Mouse (Mus musculus): ENCODE data around the gene Ccdc30.
"Not testable (repeated sequence)": the region's sequence is repeated elsewhere in the genome, so short reads cannot be mapped to it uniquely, and the experiment has no call there.

The Ccdc30 gene

DNA sequence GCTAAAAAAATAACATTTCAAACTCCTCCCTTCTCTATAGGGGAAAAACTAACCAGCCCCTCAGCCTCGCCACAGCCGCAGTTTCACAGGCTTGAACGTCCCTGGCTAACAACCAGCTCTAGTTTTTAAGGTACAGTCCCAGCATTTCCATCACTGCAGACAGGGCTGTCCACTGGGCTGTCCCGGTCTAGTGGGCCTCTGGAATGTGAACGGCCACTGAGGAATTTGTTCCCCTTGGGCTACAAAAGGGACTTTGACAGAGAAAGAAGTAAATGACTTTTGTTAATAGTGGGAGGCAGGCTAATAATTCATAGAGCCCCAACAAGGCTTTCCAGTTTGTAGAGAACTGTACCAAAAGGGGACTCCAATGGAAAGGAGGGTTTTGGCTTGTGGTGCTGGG, 109.9 kb downstream of the Ccdc30 start:
- no peak for DNase-seq (ENCODE audit: low spot score in 2 of 2)

DNA sequence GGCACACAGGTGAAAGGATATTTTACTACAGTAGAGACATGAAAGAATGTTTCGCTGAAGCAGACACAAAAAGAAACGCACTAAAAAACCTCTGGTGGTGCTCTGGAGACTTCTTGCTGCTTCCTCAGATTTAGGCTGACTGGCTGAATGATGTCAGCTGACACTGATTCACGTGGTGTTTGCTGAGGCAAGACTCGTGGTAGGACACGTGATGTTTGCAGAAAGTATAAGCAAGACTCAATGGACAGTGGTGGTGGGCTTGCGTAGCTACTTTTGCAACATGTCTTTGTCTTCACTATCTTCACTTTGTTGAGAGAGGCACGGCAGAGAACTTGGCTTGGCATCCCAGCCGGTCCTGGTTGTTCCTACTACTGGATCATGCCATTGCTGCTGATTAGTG, 112.0 kb downstream of the Ccdc30 start:
- no peak for DNase-seq (ENCODE audit: low spot score in 2 of 2)

- no peak for DNase-seq (ENCODE audit: low spot score in 2 of 2)
These were observed 113.5 kb downstream of the Ccdc30 start for GRCm38 (mm10) chr4:119301777-119302176.

DNA sequence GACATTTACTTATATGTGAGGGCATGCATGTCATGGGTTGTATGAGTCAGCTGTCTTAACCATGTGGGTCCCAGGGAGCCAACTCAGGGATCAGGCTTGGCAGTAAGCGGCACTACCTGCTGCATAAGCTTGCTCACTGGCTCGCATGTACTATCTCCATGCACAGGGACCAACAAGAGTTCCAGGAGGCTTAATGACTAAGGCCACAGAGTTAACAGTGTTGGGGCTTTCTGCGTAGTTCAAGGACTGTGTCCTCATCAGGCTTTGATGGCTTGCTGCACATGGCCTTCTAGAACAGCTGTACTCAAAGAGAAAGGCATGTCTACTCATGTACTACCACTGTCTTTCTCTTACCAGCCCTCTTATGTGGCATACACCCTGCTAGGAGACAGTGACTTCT, 114.6 kb downstream of the Ccdc30 start:
- no peak for DNase-seq (ENCODE audit: low spot score in 2 of 2)

DNA sequence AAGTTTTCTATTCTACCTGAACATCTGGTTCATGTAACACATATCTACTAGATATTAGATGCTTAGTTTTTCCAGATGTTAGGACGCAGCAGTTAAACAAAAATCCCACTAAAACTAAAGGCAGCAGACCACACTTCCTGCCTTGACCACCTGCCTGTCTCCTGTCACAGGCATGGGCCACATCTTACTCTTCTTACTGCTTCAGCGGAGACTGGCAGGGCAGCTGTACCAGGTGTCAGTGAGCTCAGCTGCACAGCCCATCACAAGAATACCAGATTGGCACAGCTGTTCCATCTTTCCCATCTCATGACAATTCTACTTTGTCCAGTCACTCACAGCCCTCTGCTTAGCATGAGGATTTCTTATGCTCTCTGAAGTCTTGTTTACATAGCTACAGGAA, 118.0 kb downstream of the Ccdc30 start:
- DNase-seq (ENCODE audit: low spot score in 2 of 2), result no peak

DNA sequence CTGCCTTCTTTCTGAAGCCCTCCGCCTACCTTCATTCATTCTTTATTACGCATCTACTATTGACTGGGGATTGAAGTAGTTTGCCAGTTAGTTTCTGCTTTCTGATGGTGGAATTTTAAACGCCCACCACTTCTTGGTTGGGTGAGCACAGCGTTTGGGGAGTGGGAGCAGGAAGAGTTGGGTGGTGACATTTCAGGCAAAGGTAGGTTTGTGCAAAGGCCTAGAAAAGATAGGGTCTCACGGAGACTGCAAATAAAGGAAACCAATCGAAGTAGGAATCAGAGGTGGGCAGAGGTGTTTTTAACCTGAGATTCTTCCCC, 120.2 kb downstream of the Ccdc30 start:
- DNase-seq (ENCODE audit: low spot score in 2 of 2), result peak in 1 of 2 experiments; percentile 4

GRCm38 (mm10) chr4:119294415-119295133, 120.7 kb downstream of the Ccdc30 start, which contains the start of gene Ybx1:
Gene Ybx1 (minus strand): TSS chr4:119294604.
- peak; percentile 100 for DNase-seq (ENCODE audit: low spot score in 2 of 2)

GRCm38 (mm10) chr4:119293574-119294258, 121.6 kb downstream of the Ccdc30 start:
- peak; percentile 17 to 22 for DNase-seq (ENCODE audit: low spot score in 2 of 2)

GRCm38 (mm10) chr4:119292771-119293573, 122.3 kb downstream of the Ccdc30 start:
- peak; percentile 61 to 68 for DNase-seq (ENCODE audit: low spot score in 2 of 2)

DNA sequence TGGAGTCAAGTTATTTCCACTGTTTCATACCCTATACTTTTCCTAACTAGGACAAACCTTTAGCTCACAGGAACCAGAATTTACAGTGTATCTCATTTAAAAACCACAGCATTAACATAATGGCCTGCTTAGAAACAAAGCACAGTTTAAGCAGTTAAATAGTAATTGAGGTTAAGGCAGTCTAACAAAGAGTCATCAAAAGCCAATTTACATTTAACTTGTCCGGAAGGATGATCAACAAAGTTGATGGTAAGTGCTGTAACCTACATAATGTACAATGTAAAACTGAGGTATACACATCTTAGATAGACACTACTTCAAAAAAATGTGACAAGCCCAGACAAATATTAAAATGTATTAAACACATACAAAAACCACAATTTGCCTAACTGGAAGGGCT, 123.4 kb downstream of the Ccdc30 start:
- DNase-seq (ENCODE audit: low spot score in 2 of 2), result no peak

GRCm38 (mm10) chr4:119285336-119285735, 130.0 kb downstream of the Ccdc30 start:
- no peak for DNase-seq (ENCODE audit: low spot score in 2 of 2)

DNA sequence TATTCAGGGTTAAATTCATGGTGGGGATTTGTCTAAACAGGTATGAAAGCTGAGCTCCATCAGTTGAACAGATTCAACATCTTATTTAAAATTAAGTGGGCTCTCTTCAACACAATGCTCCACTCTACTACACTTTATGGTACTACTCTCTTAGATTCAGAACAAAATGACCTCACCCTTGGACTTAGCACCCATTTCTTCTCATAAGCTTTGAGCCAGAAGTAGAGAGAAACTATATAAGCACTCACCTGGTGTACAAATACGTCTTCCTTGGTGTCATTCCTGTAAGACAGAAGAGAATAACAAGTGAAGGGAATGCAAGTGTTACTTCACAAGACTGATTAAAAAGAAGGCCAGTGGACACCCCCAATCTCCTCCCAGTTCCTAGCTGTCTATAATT, 130.5 kb downstream of the Ccdc30 start:
- no peak for DNase-seq (ENCODE audit: low spot score in 2 of 2)

GRCm38 (mm10) chr4:119278784-119279183, 136.5 kb downstream of the Ccdc30 start:
- not testable (repeated sequence) for DNase-seq (ENCODE audit: low spot score in 2 of 2)

DNA sequence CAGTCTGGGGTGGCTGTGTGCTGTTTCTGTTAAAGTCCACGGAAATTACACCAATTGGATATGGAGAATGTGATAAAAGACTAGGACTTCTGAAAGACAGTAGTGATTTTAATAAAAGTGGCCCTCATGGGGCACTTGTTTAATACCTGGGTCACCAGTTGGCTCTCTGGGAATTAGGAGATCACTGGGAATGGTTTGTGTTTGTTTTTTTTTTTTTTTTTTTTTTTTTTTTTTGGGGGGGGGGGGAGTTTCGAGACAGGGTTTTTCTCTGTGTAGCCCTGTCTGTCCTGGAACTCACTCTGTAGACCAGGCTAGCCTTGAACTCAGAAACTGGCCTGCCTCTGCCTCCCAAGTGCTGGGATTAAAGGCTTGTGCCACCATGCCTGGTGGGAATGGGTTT, 139.6 kb downstream of the Ccdc30 start:
- no peak for DNase-seq (ENCODE audit: low spot score in 2 of 2)

- no peak for DNase-seq (ENCODE audit: low spot score in 2 of 2)
These were observed 140.1 kb downstream of the Ccdc30 start for GRCm38 (mm10) chr4:119275226-119275625.

GRCm38 (mm10) chr4:119274627-119275026, 140.7 kb downstream of the Ccdc30 start:
- no peak for DNase-seq (ENCODE audit: low spot score in 2 of 2)
